Mouse (Mus musculus): Measurements from ENCODE around the gene Ogt. TPM values are rescaled to one million over a fixed set of nuclear protein-coding genes. Genes with fewer than 3 reads are reported as not detected.
A peak's percentile ranks its signal among the peaks of the same experiment; 100 is the strongest.

Ogt gene
- total RNA-seq, 2 experiments from 2014 or later, result 80.1 to 89.4 TPM

DNA sequence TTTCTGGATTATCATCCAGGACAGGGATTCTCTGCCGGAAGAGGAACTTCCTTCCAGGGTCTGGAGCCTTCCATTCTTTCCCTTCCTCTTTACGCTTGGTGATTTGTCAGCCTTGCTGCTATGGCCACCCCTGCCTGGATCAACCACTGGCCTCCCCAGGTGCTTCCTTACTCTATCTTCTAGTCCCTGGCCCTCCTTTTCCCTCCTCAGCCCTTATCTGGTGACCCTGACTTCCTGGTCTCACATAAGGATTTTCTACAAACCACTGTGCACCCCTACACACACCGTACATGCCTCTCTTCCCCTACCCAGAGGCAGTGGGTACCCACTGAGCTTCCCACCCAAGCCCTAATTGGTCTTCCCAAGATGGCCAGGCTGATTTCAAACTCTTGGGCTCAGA is 93.4 kb downstream of the Ogt start:
- no peak for DNase-seq
- intact Hi-C loops (cut with DNase I), result no loop called here

GRCm38 (mm10) chrX:101733828-101734319 is 94.0 kb downstream of the Ogt start, which contains the start of gene Cxcr3:
Gene Cxcr3 (minus strand): TSS chrX:101734269.
- peak; percentile 39 to 44 for DNase-seq
- intact Hi-C loops (cut with DNase I), result no loop called here

Other genes with a start within 250 kb of the Ogt start
- 10 to 100 TPM; 18.5 to 19.0 TPM for gene Zmym3, start 219.2 kb upstream of the Ogt start, total RNA-seq (2021)
- gene Nono, start 210.7 kb upstream of the Ogt start, total RNA-seq (2021), result 100 to 1,000 TPM in 1 of 2 experiments, 10 to 100 TPM in 1; 80.4 to 108 TPM
- 100 to 1,000 TPM; 204 to 235 TPM for gene Itgb1bp2, start 191.0 kb upstream of the Ogt start, total RNA-seq (2021)
- 10 to 100 TPM; 17.5 to 17.6 TPM for gene Taf1, start 107.3 kb upstream of the Ogt start, total RNA-seq (2021)
- not detected for gene Cxcr3, start 94.2 kb downstream of the Ogt start, total RNA-seq (2021)
- not detected for gene Gm4779, start 154.4 kb downstream of the Ogt start, total RNA-seq (2021)
- gene 8030474K03Rik, start 154.6 kb downstream of the Ogt start, total RNA-seq (2021), result not detected
- 1 to 10 TPM; 6.2 to 7.8 TPM for gene Nhsl2, start 209.3 kb downstream of the Ogt start, total RNA-seq (2021)